Mouse (Mus musculus) left cerebral cortex, adult 8-10 months (tissue): ENCODE data around the gene Btbd9. TPM values are rescaled to one million over a fixed set of nuclear protein-coding genes. Genes with fewer than 3 reads are reported as not detected.
"Not testable (repeated sequence)": the region's sequence is repeated elsewhere in the genome, so short reads cannot be mapped to it uniquely, and the experiment has no call there.

Experiments
- DNase-seq, 2 experiments: peaks; one replicate each; pipeline ENCODE4 v3.0.0; 2022; ENCODE audit warnings: low spot score in 2 of 2
- total RNA-seq, 4 experiments: library from RNA; stranded (reverse); gene quantifications; 2 replicates each; pipeline ENCODE4 v1.2.4; 2022

Btbd9 gene
- total RNA-seq, 4 experiments from 2014 or later = 85.1 to 103 (median 92.1) TPM

- DNase-seq = no peak
Measured at GRCm38 (mm10) chr17:30559536-30559935, 16.8 kb downstream of the Btbd9 start.

DNA sequence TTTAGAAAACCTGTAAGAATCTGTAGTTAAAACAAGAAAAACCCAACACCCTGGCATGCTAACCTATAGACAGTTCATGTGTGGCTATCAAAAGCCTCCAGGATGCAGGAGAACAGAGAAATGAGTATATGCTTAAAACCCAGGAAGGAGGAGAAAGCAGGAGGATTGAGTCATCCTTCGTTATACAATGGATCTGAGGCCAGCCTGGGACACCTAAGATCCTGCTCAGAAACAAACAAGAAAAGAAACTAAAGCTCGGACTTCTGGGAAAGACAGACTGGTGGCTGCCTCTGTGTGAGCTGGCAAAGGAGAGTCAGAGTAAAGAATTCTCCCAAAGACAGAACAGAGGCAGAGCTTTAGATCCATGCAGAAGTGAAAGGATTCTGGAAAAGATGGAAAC lies 17.7 kb downstream of the Btbd9 start:
- DNase-seq = no peak

DNA sequence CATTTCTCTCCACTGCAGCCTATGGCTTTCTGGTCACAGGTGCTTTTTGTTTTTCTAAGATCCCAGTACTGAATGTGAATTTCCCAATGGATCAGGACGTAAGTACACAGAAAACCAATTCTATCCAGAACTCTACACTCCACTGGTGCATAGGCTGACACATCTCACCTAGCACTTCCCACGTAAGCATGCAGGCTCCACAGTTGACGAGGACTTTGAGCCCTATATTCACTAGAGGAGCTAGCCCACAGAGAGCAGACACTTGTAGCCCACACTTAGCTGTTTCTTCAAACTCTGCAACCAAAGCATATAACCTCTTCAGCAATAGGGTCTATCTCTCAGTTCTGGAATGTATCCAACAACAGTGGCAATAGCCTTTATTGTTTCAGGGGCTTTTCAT lies 19.8 kb downstream of the Btbd9 start:
- no peak for DNase-seq

DNA sequence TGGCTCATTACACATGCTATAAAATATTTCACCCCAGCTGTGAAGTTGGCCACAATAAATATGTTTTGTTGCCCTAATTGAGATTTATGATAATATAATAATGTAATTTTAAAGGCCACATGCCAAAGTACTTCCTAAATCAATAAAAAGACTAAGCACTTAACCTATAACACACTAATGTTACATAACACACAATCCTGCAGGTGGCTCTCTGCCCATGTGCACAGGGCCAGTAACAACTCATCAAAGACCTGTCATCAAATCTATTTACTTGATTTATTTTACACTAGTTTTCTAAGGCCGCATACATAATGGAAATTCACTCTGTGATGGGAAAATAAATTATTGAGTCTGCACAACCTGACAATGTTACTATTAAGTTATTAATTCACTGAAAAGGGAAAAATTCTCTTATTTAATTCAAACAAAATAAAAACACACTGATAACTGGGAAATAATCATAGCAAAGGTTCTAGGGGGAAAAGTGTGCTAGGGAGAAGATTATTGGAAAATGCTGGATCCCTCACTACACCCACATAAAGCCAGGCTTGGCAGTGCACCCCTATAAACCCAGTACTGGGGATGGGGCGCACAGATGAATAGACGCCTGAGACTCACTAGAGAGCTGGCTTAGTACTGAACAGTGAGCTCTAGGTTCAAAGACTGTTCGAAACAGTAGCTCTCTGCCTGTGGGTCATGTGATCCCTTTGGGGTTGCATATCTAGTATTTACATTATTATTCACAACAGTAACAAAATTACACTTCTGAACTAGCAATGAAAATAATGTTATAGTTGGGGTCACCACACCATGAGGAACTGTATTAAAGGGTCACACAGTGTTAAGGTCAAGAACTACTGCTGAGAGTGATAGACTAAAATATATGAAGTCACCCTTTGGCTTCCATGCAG lies 23.0 kb downstream of the Btbd9 start:
- no peak for DNase-seq

DNA sequence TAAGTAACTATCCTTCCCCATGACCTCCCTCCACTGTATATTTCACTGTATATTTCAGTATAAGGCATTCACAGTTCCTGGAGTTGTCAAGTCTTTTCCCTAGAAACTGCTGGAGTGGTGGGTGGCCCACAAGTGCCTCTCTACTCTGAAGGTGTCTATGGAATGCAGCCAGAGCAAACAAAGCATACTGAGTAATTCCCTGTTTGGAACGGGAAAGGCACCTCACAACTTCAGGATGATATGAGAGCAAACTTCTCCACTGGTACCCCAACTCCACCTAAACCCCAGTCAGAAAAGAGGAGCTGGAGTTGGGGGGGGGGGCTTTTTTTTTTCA lies 25.5 kb downstream of the Btbd9 start:
- DNase-seq = peak in 1 of 2 experiments; percentile 56

GRCm38 (mm10) chr17:30549899-30550773 lies 26.2 kb downstream of the Btbd9 start:
- DNase-seq = no peak

DNA sequence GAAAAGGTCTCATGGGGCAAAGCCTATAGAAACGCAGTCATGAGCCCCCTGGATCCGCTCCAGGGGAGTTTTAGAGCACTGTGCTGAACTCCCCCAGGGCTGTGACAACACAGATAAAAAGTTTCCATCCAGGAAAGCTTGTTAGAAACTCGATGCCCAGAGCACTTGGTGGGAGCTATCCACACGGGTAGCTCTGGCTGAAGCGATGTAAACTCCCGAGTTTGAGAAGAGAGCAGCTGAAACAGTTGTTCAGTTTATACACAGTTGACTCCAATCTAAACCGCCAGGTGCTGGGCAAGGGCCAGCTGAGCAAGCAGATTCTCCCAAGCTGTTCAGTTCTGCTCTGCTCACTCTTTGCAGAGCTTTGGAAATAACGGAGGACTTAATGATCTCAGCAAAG lies 37.2 kb downstream of the Btbd9 start:
- DNase-seq = no peak

DNA sequence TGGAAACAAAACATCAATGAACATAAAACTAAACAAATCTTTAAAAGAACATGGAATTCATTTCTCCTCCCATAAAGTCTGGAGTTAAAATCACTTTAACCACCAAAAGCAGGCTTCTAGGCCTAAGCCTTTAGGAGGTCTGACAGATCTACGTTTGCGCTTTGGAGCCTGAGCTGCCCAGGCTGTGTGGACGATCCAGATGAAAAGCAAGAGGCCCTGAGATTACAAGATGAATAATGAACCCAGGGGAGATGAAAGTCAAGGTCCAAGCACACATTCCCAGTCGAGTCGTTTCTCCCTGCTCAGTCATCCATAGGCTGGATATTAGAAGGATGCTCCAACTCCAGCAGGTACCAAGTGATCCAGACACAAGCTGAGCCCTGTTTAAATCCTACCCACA lies 39.6 kb downstream of the Btbd9 start:
- no peak for DNase-seq

DNA sequence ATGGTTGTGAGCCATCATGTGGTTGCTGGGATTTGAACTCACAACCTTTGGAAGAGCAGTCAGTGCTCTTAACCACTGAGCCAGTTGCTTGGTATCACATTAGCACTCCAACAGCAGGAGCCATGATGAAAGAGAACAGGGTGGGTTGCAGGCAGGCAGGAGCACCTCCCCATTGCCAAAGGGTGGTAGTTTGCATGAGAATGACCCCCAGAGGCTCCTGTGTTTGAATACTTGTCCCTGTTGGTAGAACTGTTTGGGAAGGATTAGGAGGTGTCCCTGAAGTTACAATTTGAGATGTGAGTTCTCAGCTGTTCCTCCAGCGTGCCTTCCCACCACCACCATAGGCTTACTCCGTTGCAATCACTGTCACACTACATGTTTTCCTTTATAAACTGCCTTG lies 43.2 kb downstream of the Btbd9 start:
- no peak for DNase-seq

DNA sequence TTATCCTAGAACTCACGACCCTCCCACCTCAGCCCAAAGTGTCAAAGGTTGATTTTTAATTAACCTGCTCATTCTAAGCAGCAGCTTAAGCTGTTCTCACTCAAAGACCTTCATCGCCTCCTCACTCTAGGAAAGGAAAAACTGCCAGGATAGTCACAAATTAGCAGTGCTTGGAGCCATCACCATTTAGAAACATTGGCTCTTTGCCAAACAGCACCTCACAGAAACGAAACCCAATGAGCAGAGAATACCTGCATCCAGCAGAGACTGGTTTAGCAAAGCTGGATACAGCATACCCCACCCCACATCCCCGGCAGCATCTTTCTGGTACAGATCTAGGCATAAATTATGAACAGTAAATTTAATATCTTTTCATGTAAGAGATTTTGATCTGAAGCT lies 45.7 kb downstream of the Btbd9 start:
- no peak for DNase-seq

- DNase-seq = peak in 1 of 2 experiments; percentile 43
Measured at GRCm38 (mm10) chr17:30529632-30530541, 46.4 kb downstream of the Btbd9 start.

- DNase-seq = no peak
Measured at GRCm38 (mm10) chr17:30525405-30526295, 50.6 kb downstream of the Btbd9 start.

DNA sequence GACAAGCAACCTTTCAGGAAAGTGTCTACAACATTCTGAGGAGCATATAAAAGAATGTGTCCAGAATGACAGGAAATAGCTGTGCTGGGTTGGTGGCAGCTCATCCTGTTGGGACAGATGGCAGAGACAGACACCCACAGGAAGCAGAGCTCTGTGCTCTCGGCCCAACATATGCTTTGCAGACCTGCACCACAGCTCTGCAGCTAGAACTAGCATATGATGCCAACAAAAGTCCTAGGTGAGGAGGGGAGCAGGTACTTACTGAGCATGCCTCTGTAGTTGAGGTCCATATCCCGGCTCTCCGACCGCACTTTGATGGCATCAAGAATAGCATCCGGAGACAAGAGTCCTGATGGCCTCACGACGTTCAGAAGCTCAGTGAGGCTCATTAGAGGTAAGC lies 51.8 kb downstream of the Btbd9 start:
- peak in 1 of 2 experiments; percentile 82 for DNase-seq

GRCm38 (mm10) chr17:30523783-30524182 lies 52.5 kb downstream of the Btbd9 start:
- no peak for DNase-seq

DNA sequence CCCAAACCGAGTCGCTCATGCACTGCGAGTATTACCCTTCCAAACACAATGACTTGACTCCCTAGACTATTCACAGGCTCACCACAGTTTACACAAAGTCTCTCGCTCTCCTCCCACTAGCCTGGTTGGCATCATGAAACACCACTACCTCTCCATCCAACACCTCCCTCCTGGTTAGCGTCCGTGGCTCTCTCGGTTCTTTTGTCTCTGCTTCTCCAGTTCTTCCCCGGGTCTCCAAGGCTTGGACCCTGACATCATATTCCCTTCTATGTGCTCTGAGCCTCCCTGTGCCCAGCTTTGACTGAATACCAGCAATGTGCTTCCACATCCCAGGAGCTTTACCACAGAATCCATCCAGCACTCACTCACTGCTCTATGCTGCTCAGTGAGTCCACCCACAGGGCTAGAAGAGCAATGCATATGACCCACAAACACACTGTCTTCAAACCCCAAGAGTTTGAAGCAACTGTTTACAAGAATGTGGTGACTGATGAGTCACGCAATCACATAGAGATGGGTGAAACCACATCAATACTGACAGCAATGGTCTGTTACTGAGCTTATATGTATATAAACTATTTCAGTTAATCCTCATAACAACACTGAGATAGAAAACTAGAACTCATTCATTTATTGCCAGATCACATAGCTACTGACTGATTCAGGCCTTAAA lies 53.7 kb downstream of the Btbd9 start:
- DNase-seq = no peak

DNA sequence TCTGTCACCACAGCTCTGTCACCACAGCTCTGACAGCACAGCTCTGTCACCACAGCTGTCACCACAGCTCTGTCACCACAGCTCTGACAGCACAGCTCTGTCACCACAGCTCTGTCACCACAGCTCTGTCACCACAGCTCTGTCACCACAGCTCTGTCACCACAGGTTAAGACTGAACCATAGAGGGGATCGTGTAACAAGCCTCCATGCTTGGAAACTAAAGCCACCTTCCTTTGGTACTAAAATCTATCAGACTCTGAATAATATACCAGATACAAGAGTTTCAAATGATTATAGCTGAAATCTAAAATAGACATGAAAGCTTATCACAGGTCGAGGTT lies 57.1 kb downstream of the Btbd9 start:
- DNase-seq = not testable (repeated sequence)

DNA sequence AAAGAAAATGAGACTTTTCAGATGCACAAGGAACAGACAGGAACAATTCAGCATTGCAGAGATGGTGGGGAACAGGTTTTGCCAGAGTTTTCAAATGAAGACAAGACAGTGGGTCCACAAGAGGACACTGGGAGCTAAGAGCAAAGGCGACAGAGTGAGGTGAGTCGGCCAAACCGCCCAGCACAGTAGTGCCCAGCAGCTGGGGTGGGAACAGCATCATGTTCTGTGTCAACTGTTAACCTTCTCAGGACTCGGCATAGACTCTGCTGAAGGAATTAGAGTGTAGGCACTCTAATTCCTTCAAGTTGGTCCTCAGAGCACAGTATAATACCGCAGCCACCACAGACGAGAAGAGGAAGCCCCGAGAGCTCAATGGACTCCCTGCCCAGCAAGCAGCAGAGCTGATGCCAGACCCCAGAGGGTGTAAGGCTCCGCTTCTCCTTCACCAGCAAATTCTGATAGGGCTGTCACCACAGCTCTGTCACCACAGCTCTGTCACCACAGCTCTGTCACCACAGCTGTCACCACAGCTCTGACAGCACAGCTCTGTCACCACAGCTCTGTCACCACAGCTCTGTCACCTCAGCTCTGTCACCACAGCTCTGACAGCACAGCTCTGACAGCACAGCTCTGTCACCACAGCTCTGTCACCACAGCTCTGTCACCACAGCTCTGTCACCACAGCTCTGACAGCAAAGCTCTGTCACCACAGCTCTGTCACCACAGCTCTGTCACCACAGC lies 57.7 kb downstream of the Btbd9 start:
- no peak for DNase-seq

DNA sequence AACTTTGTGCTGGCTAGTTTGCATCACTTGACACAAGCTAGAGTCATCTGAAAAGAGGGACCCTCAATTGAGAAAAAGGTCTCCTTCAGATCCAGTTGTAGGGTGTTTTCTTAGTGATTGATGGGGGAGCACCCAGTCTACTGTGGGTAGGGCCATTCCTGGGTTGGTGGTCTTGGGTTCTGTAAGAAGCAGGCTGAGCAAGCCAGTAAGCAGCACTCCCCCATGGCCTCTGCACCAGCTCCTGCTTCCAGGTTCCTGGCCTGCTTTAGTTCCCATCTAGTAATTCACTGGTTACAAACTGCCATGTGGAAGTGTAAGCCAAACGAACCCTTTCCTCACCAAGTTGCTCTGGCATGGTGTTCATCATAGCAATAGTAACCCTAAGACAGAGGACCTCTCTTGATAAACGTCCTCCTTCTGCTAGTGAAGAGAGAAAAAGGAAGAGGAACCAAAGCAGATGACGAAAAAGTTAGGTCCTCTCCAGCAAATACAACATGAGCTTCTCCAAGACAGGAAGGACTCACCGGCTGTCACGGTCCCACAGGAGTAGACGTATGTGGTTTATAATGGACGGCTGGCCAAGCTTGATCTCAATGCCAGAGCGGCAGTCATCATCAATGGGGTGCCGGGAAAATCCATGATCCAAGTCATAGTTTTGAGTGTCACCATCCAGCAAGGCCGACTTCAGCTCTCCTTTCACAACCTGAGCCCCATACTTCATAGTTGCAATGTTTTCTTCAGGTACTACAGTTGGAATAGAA lies 59.5 kb downstream of the Btbd9 start:
- no peak for DNase-seq
